Comparison of ENCODE assay signal across 8 mouse cellular contexts in the genomic region with DNA sequence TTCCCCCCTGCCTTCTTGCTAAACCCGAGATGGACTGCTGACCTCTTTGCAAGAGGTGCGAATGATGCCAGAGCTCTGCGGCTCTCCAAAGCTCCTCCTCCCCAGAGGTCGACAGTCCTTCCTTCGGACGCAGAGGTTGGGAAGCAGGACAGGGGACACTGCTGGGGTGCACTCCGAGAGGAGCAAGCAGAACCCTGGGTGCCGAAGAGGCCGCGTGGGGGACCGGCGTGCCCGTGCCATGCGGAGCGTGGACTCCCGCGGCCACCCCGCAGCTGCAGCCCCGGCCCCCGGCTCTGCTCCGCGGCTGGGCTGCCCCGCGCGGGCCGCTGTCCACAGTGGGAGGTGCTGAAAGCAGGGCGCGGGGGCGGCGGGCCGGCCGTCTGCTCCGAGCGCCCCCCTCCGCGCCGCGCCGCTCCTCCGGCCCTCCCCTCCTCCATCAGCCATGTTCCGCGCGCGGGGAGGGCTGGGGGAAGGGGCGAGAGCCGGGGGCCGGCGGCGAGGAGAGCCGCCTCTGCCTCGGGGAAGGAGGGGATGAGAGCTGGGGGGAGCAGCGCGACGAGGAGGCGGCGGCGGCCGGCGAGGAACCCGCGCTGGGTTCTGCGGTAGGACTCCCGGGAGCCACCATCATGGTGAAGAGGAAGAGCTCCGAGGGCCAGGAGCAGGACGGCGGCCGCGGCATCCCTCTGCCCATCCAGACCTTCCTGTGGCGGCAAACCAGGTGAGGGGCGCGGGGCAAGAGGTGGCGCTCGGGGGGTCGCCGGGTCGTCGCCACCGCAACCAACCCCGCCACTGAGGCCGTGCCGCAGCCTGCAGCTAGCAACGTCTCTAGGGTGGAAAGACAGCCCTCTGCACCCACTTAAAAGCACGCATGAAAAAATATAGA. TPM values are rescaled to one million over a fixed set of nuclear protein-coding genes. Genes with fewer than 3 reads are reported as not detected.
DNase-seq lines count a peak whose midpoint lies in the region; ATAC-seq and TF ChIP-seq lines count a peak whose summit lies in the region.

TSS of gene Unc80 (plus strand) at position 547 of the 883 bp plus-strand sequence.

- no peaks in the 10 kb centered on the region for H3K9me3 ChIP-seq in forebrain, embryonic 10.5 days

- H3K4me3 ChIP-seq in forebrain, embryonic 10.5 days: peak within 1 kb of the TSS; percentile 75

- no peak for DNase-seq in Patski (ENCODE audit: low read depth, low spot score)
- DNase-seq in brain, adult 2 months (ENCODE audit: low read depth, low spot score): peak; percentile 87
- peak; percentile 61 for DNase-seq in forebrain, embryonic 10.5 days (ENCODE audit: extremely low spot score, low spot score)
- DNase-seq in heart, postnatal 4 days: peak; percentile 74
- peak; percentile 57 to 72 for DNase-seq in layer of hippocampus, postnatal 25 days (ENCODE audit: extremely low spot score in 1 of 2, low spot score in 1 of 2)
- peak; percentile 3 for DNase-seq in lung, postnatal 36 days
- peak; percentile 60 to 66 for DNase-seq in right cerebral cortex, adult 2 months (ENCODE audit: low spot score in 2 of 2)
- no peak for DNase-seq in B cell, adult 2 months

- H3K27ac ChIP-seq in forebrain, embryonic 10.5 days: peak within 1 kb of the TSS; percentile 82

- CTCF ChIA-PET in Patski (lab: Charles Lee): no interaction called here

- peaks cover 16% of the 10 kb centered on the region for H3K4me1 ChIP-seq in forebrain, embryonic 10.5 days

- no peak for TF ChIP-seq CTCF in Patski (IDR thresholded peaks at IDR 0.05)

- in situ Hi-C loops in Patski (cut with MboI; ENCODE audit: low pct_unique_long_range_greater_than_20kb): no loop called here

- peaks cover 30% of the 10 kb centered on the region for H3K27me3 ChIP-seq in Patski
- peaks cover 26% of the 10 kb centered on the region for H3K27me3 ChIP-seq in forebrain, embryonic 10.5 days (ENCODE audit: poor library complexity, severe bottlenecking)

- POLR2A ChIA-PET in Patski (lab: Charles Lee): no interaction called here

- H3K36me3 ChIP-seq in forebrain, embryonic 10.5 days (replicated peaks): no peaks in the 10 kb centered on the region

- peak; percentile 51 for ATAC-seq in Patski

- WGBS in forebrain, embryonic 10.5 days: under 1% methylated on average over 70 of the region's 83 CpGs

RNA-seq across cellular contexts. Expression of gene Unc80, which starts in this region (rescaled TPM):
- not detected for polyA plus RNA-seq in Patski (2021)
- polyA plus RNA-seq in forebrain, embryonic 10.5 days (2016; fragmentation: Nextera tagmentation; extraction: Ambion mirVana): 0.37 and 0.42 TPM in 2 replicates
- total RNA-seq in heart, postnatal 4 days (2021): under 1 TPM; 0.10 to 0.18 TPM
- 100 to 1,000 TPM; 166 to 224 TPM for total RNA-seq in layer of hippocampus, postnatal 25 days (2021)

Comparison
In these comparisons a context has a peak if more than half of its experiments do, and no peak if none do; other contexts are left out.
1. RNA of gene Unc80 (total RNA-seq): 166 to 224 TPM in layer of hippocampus, postnatal 25 days; 0.10 to 0.18 TPM in heart, postnatal 4 days; every median in the first group is over 100 times any median in the second.
2. Peak in ATAC-seq in Patski; RNA of the gene not detected or under 1 TPM.
3. Peak in DNase-seq, H3K4me3 ChIP-seq and H3K27ac ChIP-seq in forebrain, embryonic 10.5 days; RNA of the gene not detected or under 1 TPM.
4. Peak in DNase-seq in heart, postnatal 4 days; RNA of the gene not detected or under 1 TPM.
5. DNase-seq: peak in brain, adult 2 months (single experiment), layer of hippocampus, postnatal 25 days (2 of 2), lung, postnatal 36 days (single experiment) and right cerebral cortex, adult 2 months (2 of 2); none in Patski (single experiment) and B cell, adult 2 months (0 of 2).